Mouse (Mus musculus): ENCODE measurements around the gene Ash1l.

DNA sequence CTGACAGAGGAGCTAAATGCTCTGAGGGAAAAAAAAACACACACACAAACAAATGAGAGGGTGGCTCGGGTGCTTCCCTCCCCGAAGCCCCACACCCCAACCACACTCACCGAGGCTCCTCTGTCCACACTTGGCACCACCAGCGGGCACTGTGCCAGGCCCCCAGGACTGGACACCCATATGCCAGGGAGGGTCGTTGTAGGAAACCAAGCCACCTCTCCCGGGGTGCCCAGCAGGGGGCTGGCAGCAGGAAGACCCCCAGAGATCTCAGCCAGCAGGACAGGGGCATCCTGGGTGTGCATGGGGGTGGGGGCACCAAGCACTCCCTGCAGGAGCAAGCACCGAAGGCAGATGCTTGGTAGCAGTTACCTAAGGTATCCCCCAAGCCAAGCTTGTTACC lies 150.4 kb downstream of the Ash1l start, which contains the start of gene Gm43738:
- TF ChIP-seq POLR2A (IDR thresholded peaks at IDR 0.05; ENCODE audit: extremely low read depth, insufficient read depth, low read length) (no peak), CTCF (IDR thresholded peaks at IDR 0.05; ENCODE audit: extremely low read depth, insufficient read depth, low read length) (no peak)

Measured in cortical plate, adult 2 months (tissue).